Mouse (Mus musculus) intestine, embryonic 16.5 days (tissue): ENCODE results near the gene Por. TPM values are rescaled to one million over a fixed set of nuclear protein-coding genes. Genes with fewer than 3 reads are reported as not detected.
A peak's percentile ranks its signal among the peaks of the same experiment; 100 is the strongest.

Experiments
- ATAC-seq: fragments of 200-750 bp; cut with Nextera tagmentation; 2 replicates; pipeline ENCODE4 v1.8.0; 2017; ENCODE audit warnings: moderate TSS enrichment, moderate library complexity
- H3K27ac ChIP-seq: fragments of 300-500 bp; sonication (generic); 2 replicates; pipeline ENCODE4 v1.5.1; 2014; ENCODE audit warnings: mild to moderate bottlenecking, low read length
- H3K27me3 ChIP-seq: fragments of 300-500 bp; sonication (generic); replicated peaks from 2 replicates; pipeline ENCODE4 v1.6.1; 2014; ENCODE audit warnings: low read length, control low read depth, mixed read lengths; ENCODE audit not compliant: control insufficient read depth, insufficient read depth
- H3K36me3 ChIP-seq: fragments of 300-500 bp; sonication (generic); 2 replicates; pipeline ENCODE4 v1.6.1; 2014; ENCODE audit warnings: low read length, control low read depth; ENCODE audit not compliant: control insufficient read depth, insufficient read depth
- H3K4me1 ChIP-seq: fragments of 300-500 bp; sonication (generic); 2 replicates; pipeline ENCODE4 v1.6.1; 2014; ENCODE audit warnings: low read length, control low read depth, mixed read lengths; ENCODE audit not compliant: control insufficient read depth, insufficient read depth
- H3K4me2 ChIP-seq: fragments of 300-500 bp; sonication (generic); 2 replicates; pipeline ENCODE4 v1.6.1; 2014; ENCODE audit warnings: low read depth, low read length, control low read depth
- H3K4me3 ChIP-seq: fragments of 300-500 bp; sonication (generic); 2 replicates; pipeline ENCODE4 v1.5.1; 2014; ENCODE audit warnings: mild to moderate bottlenecking, low read length
- H3K9ac ChIP-seq: fragments of 300-500 bp; sonication (generic); 2 replicates; pipeline ENCODE4 v1.6.1; 2014; ENCODE audit warnings: low read depth, low read length
- H3K9me3 ChIP-seq: fragments of 300-500 bp; sonication (generic); 2 replicates; pipeline ENCODE4 v1.6.1; 2016; ENCODE audit warnings: low read length, control low read depth; ENCODE audit not compliant: control insufficient read depth
- WGBS: fragments of 180-500 bp; shearing (Covaris S2); extraction: QIAGEN DNeasy Blood & Tissue Kit; methylation state at CpG from one replicate; pipeline ENCODE4 v1.1.7; 2014; 5-methylcytosine and 5-hydroxymethylcytosine counted together
- polyA plus RNA-seq: library from polyadenylated mRNA; unstranded; fragments of >200 nt; fragmentation: Nextera tagmentation; extraction: Ambion mirVana; gene quantifications from 2 replicates; pipeline ENCODE4 v1.2.1, GENCODE M21; 2015

Gene Por
- 111 and 116 TPM in 2 replicates for polyA plus RNA-seq

DNA sequence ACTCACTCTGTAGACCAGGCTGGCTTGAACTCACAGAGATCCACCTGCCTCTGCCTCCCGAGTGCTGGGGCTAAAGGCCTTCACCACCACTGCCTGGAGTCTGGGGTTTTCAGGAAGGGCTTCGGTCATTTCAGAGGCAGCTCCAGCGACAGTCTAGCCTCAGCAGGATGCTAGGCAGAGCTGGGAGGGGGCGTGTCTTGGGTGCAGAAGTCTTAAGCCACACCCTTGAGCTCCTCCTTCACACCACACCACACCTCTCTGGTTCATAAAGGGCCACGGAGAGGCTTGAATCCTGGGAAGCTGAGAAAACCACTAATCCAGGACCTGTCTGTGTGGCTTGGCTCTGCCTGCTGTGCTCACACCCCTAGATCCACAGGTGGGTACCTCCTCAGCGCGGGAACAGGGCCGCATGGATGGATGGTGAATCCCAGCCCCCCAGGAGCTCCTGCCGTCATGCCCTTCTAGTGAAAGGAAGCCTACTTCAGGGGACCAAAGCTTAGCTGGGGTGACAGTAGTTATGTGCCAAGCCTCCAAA lies at the start of gene Por:
Gene Por (plus strand): TSS at position 293 of the 535 bp plus-strand sequence.
- Histone ChIP-seq H3K4me1 (peaks cover 26% of the 10 kb centered on the region), H3K36me3 (no peaks in the 10 kb centered on the region), H3K9ac (peak within 1 kb of the TSS; percentile 21; the same call in 1 of the 2 replicates), H3K4me3 (no peak within 1 kb of the TSS), H3K27me3 (no peaks in the 10 kb centered on the region), H3K27ac (no peak within 1 kb of the TSS), H3K4me2 (no peak within 1 kb of the TSS), H3K9me3 (no peaks in the 10 kb centered on the region)
- ATAC-seq, result peak; percentile 75
- WGBS, result 20% methylated on average over 9 of the region's 9 CpGs

DNA sequence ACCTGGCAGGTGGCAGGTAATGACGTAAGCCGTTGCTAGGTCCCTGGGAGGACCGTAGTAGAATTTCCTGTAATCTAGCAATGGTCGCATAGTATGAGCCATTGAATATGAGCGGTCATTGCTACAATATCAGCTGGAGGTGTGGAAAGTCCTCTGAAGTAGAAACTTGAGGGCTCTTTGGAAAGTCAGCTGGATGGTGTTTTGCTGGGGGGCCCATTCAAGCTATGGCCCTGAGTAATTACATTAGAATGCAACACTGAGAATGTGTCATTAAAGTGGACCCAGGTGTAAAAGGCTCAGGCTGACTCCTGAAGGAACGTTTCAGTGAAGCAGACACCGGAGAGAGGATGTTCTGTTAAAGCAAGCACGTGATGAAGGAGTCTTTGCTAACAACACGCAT lies 49.3 kb upstream of the Por start:
- Histone ChIP-seq H3K4me2 (no peak overlapping the region), H3K9ac (no peak overlapping the region), H3K9me3 (no peaks in the 10 kb centered on the region), H3K27me3 (no peaks in the 10 kb centered on the region), H3K36me3 (no peaks in the 10 kb centered on the region), H3K27ac (no peak overlapping the region), H3K4me3 (no peak overlapping the region), H3K4me1 (no peaks in the 10 kb centered on the region)
- no peak for ATAC-seq
- WGBS, result 85% methylated on average over 9 of the region's 9 CpGs

DNA sequence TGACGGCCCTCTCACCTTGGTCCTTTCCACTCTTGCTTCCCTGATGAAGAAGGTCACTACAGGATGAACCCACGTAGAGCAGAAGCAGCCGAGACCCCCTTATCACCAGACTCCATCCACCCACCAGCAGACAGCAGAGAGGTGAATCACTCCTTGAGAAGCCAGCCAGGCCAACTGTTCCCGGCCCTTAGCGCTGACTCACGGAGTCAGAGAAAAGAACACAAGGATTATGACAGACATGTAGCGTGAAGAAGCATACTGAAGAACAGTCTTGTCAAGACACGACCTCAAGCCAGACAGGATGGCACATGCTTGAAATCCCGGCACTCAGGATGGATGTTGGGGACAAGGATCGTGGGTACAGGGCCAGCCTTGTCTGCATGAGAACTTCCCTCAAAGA lies 48.1 kb upstream of the Por start:
- H3K4me3 ChIP-seq, result no peak overlapping the region
- no peak overlapping the region for H3K4me2 ChIP-seq
- H3K27me3 ChIP-seq, result no peaks in the 10 kb centered on the region
- H3K36me3 ChIP-seq, result no peaks in the 10 kb centered on the region
- no peak overlapping the region for H3K27ac ChIP-seq
- no peaks in the 10 kb centered on the region for H3K4me1 ChIP-seq
- ATAC-seq, result no peak
- no peak overlapping the region for H3K9ac ChIP-seq
- 80% methylated on average over 10 of the region's 10 CpGs for WGBS
- H3K9me3 ChIP-seq, result no peaks in the 10 kb centered on the region

DNA sequence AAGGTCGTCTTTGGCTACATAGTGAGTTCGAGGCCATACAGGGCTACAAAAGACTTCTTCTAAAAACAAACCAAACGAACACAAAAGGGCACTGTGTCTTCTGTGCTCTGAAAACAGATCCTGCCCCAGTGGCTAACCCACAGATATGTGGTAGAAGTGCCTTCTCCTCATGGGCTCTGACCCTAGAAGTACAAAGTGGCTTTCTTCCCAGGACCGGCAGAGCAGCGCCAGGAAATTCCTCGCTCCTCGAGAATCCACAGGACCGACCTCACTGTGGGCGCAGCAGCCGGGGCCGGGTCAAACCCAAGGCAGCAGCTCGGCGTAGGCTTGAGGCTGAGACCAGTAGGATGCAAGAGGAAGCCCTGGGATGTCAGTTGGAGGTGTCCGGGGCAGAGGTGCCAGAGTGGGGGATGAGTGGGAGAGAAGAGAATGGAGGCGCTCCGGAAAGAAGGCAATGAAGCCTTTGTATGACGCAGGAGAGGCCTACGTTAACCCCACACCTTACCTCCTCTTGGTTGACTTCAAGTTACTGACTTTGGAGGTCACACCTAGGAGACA lies 46.7 kb upstream of the Por start:
- no peaks in the 10 kb centered on the region for H3K36me3 ChIP-seq
- H3K9me3 ChIP-seq, result no peaks in the 10 kb centered on the region
- no peak overlapping the region for H3K27ac ChIP-seq
- H3K4me2 ChIP-seq, result no peak overlapping the region
- no peaks in the 10 kb centered on the region for H3K4me1 ChIP-seq
- WGBS, result 82% methylated on average over 18 of the region's 18 CpGs
- H3K27me3 ChIP-seq, result no peaks in the 10 kb centered on the region
- no peak overlapping the region for H3K9ac ChIP-seq
- no peak overlapping the region for H3K4me3 ChIP-seq
- ATAC-seq, result no peak

DNA sequence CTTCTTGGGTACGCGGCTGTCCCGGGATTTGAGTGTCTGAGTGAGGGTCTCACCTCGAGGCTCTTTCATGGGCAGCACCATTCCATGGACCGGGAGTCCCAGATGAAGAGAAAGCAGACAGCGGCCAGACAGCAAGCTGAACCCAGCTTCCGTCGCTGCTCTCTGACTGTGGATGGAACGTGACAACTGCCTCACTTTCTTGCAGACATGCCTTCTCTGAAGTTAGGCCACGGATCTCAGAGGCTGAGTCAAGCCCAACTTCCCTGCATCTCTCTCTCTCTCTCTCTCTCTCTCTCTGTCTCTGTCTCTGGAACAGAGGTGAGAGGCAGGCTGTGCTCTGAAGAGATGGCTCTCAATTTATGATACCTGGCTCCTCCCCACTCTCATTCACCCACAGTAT lies 40.9 kb upstream of the Por start:
- Histone ChIP-seq H3K9ac (no peak overlapping the region), H3K27ac (no peak overlapping the region), H3K9me3 (no peaks in the 10 kb centered on the region), H3K4me2 (no peak overlapping the region), H3K4me1 (peaks cover 5% of the 10 kb centered on the region; the same call in 1 of the 2 replicates), H3K36me3 (no peaks in the 10 kb centered on the region), H3K27me3 (no peaks in the 10 kb centered on the region), H3K4me3 (no peak overlapping the region)
- ATAC-seq, result no peak
- 49% methylated on average over 10 of the region's 10 CpGs for WGBS

DNA sequence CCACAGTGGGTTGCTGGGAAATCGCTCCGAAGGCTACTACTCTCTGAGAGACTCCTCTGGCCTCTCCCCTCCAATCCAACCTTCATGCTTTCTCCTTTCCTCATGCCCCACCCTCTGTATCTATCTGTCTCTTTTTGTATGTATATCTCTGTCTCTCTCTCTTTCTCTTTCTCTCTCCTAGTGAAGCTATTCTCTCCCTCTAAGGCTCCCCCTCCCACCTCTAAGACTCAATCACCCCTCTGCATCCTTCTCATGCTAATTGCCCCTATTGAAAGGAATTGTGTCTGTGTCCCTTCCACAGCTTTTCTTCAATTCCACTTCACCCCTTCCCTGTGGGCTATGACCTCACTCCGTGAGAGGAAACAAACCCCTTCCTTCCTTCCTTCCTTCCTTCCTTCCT lies 40.4 kb upstream of the Por start:
- Histone ChIP-seq H3K27me3 (no peaks in the 10 kb centered on the region), H3K36me3 (no peaks in the 10 kb centered on the region), H3K9me3 (no peaks in the 10 kb centered on the region), H3K4me1 (peaks cover 5% of the 10 kb centered on the region; the same call in 1 of the 2 replicates), H3K4me2 (no peak overlapping the region), H3K9ac (no peak overlapping the region), H3K27ac (no peak overlapping the region), H3K4me3 (no peak overlapping the region)
- ATAC-seq, result no peak
- WGBS, result 87% methylated on average over 3 of the region's 3 CpGs

DNA sequence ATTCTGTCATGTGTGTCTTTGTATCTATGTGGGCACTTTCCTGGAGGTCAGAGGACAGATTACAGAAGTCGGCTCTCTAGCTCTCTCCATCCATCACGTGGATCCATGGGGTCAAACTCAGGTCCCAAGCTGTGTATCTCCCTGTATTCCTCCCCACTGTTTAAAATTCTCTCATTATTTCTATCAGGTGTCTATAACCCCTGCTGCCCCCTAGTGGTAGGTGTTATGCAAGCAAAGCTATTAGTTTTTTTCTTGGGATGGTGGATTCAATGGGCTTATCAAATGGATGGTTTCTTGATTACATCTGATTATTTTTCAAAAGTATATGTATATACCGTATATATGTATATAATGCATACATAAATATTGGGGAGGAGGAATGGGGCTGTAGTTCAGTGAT lies 39.2 kb upstream of the Por start:
- no peak overlapping the region for H3K27ac ChIP-seq
- H3K4me2 ChIP-seq, result no peak overlapping the region
- WGBS, result 30% methylated on average over 3 of the region's 3 CpGs
- H3K4me3 ChIP-seq, result no peak overlapping the region
- no peak overlapping the region for H3K9ac ChIP-seq
- no peaks in the 10 kb centered on the region for H3K27me3 ChIP-seq
- H3K4me1 ChIP-seq, result peaks cover 5% of the 10 kb centered on the region; the same call in 1 of the 2 replicates
- no peaks in the 10 kb centered on the region; the same call in 1 of the 2 replicates for H3K36me3 ChIP-seq
- no peak for ATAC-seq
- H3K9me3 ChIP-seq, result no peaks in the 10 kb centered on the region

DNA sequence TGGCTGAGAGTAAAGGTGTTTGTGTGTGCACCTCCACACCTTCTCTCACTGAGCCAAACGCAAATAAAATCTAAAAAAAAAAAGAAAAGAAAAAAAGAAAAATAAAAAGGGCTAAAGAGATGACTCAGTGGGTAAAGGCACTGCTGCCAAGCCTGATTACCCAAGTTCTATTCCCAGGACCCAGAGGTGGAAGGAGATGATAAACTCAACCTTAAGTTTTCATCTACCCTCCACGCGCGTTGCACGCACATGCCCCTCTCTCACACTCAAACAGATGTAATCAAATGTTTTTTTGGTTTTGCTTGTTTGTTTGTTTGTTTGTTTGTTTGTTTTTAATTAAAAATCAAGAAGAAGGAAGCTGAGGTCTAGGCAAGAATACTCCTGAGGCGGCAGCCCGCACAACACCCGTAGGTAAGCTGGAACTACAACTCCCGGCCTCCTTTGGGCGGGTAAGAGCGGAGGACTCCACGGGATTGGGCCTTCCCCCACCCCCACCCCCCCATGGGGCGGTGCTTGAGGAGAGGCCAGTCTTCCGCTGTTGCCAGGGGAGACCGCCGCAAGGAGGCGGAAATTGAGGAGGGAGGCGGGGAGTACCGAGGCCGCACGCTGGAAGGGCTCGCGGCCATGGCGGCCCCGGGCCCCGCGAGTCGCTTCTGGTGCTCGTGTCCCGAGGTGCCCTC lies 37.6 kb upstream of the Por start, which contains the start of gene Rhbdd2:
Gene Rhbdd2 (plus strand): TSS at position 502 of the 680 bp plus-strand sequence.
- 11% methylated on average over 30 of the region's 30 CpGs for WGBS
- peak within 1 kb of the TSS; percentile 73 for H3K27ac ChIP-seq
- peak within 1 kb of the TSS; percentile 59 for H3K4me2 ChIP-seq
- peak within 1 kb of the TSS; percentile 78 for H3K4me3 ChIP-seq
- H3K9ac ChIP-seq, result peak within 1 kb of the TSS; percentile 76
- ATAC-seq, result peak; percentile 100
- no peaks in the 10 kb centered on the region for H3K27me3 ChIP-seq
- peaks cover 5% of the 10 kb centered on the region; the same call in 1 of the 2 replicates for H3K4me1 ChIP-seq
- H3K9me3 ChIP-seq, result no peaks in the 10 kb centered on the region
- H3K36me3 ChIP-seq, result peaks cover 8% of the 10 kb centered on the region

DNA sequence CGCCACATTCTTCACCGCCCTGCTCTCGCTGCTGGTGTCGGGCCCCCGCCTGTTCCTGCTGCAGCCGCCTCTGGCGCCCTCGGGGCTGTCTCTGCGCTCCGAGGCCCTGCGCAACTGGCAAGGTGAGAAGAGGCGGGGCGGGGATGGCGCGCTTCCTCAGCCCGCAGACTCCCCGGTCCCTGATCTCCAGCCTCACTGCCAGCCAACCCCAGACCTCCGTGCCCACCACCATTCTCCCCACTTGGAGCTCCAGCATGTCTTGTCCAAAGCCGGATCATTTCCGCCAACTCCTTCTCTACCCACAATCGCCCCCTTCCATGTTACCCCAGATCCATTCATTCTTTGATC lies 37.1 kb upstream of the Por start:
- Histone ChIP-seq H3K4me3 (peak overlapping the region; percentile 78), H3K36me3 (peaks cover 8% of the 10 kb centered on the region), H3K4me2 (peak overlapping the region; percentile 59), H3K9me3 (no peaks in the 10 kb centered on the region), H3K4me1 (peaks cover 5% of the 10 kb centered on the region; the same call in 1 of the 2 replicates), H3K27me3 (no peaks in the 10 kb centered on the region), H3K27ac (peak overlapping the region; percentile 73), H3K9ac (peak overlapping the region; percentile 76)
- 0% methylated on average over 18 of the region's 21 CpGs for whole genome bisulfite sequencing
- peak; percentile 85 for ATAC-seq
